ENCODE assay signal across 23 mouse cellular contexts in genomic region chr5:101111619-101112018, GRCm38 (mm10).
A peak's percentile ranks its signal among the peaks of the same experiment; 100 is the strongest.
DNase-seq lines count a peak whose midpoint lies in the region; ATAC-seq lines count a peak whose summit lies in the region.
"Had no signal": no experiment of that assay in that cellular context is flagged by ENCODE, and none has a peak within 500 bp of the region (broad histone marks: within the 10 kb centered on the region; RNA-seq: fewer than 3 reads in every experiment).

No protein-coding gene starts in this region.

- H3K9me3 ChIP-seq in heart, embryonic 16.5 days (replicated peaks; ENCODE audit: control insufficient read depth, low read length), result no peaks in the 10 kb centered on the region
- H3K9me3 ChIP-seq in midbrain, embryonic 14.5 days (ENCODE audit: control insufficient read depth, low read length), result no peaks in the 10 kb centered on the region
- H3K9me3 ChIP-seq in midbrain, embryonic 13.5 days, result no peaks in the 10 kb centered on the region
- H3K9me3 ChIP-seq: embryonic facial prominence, embryonic 12.5 days; forebrain, embryonic 15.5 days; hindbrain, embryonic 13.5 days; neural tube, embryonic 15.5 days had no signal

- H3K27me3 ChIP-seq in heart, embryonic 16.5 days (ENCODE audit: control insufficient read depth, insufficient read depth, low read length), result no peaks in the 10 kb centered on the region
- H3K27me3 ChIP-seq in midbrain, embryonic 14.5 days (ENCODE audit: control insufficient read depth, insufficient read depth, low read length), result no peaks in the 10 kb centered on the region
- no peaks in the 10 kb centered on the region for H3K27me3 ChIP-seq in midbrain, embryonic 13.5 days
- H3K27me3 ChIP-seq: embryonic facial prominence, embryonic 12.5 days; forebrain, embryonic 15.5 days; Patski had no signal

- intact Hi-C loops in heart, postnatal 36 days (cut with DNase I), result no loop called here

- no peak overlapping the region for H3K4me3 ChIP-seq in heart, embryonic 16.5 days (ENCODE audit: low read length)
- no peak overlapping the region for H3K4me3 ChIP-seq in midbrain, embryonic 14.5 days (replicated peaks; ENCODE audit: low read depth, low read length)
- H3K4me3 ChIP-seq in midbrain, embryonic 13.5 days (replicated peaks), result no peak overlapping the region
- H3K4me3 ChIP-seq: embryonic facial prominence, embryonic 12.5 days; forebrain, embryonic 15.5 days; hindbrain, embryonic 13.5 days; neural tube, embryonic 15.5 days had no signal

- no peaks in the 10 kb centered on the region for H3K36me3 ChIP-seq in heart, embryonic 16.5 days (ENCODE audit: control insufficient read depth, insufficient read depth)
- H3K36me3 ChIP-seq in midbrain, embryonic 14.5 days (ENCODE audit: control insufficient read depth, insufficient read depth, low read length), result no peaks in the 10 kb centered on the region
- H3K36me3 ChIP-seq in midbrain, embryonic 13.5 days, result no peaks in the 10 kb centered on the region
- H3K36me3 ChIP-seq: embryonic facial prominence, embryonic 12.5 days; forebrain, embryonic 15.5 days; hindbrain, embryonic 13.5 days; neural tube, embryonic 15.5 days had no signal

- no peak overlapping the region for H3K4me2 ChIP-seq in heart, embryonic 16.5 days (ENCODE audit: low read depth, low read length)
- no peak overlapping the region for H3K4me2 ChIP-seq in midbrain, embryonic 14.5 days (ENCODE audit: low read length)
- H3K4me2 ChIP-seq in midbrain, embryonic 13.5 days (replicated peaks), result no peak overlapping the region
- H3K4me2 ChIP-seq: embryonic facial prominence, embryonic 12.5 days; forebrain, embryonic 15.5 days; hindbrain, embryonic 13.5 days; liver, embryonic 11.5 days; neural tube, embryonic 15.5 days had no signal

- DNase-seq in heart, postnatal 36 days, result no peak
- DNase-seq in kidney, postnatal 10 days, result peak; percentile 11
- no peak for DNase-seq in kidney, postnatal 14 days
- peak; percentile 5 for DNase-seq in midbrain, embryonic 14.5 days
- no peak for DNase-seq in frontal cortex, adult 2 months (ENCODE audit: extremely low spot score in 1 of 2, low spot score in 1 of 2)
- DNase-seq: adrenal gland, postnatal 14 days; cerebellum, adult 11-12 months; cerebellum, adult 9-11 months; gastrocnemius, postnatal 10 days; heart, postnatal 4 days; layer of hippocampus, adult 9-11 months; lung, postnatal 14 days; retina, postnatal 1 day; right cerebral cortex, postnatal 14 days had no signal

- peak overlapping the region; percentile 15; the same call in 1 of the 2 replicates for H3K27ac ChIP-seq in heart, embryonic 16.5 days (ENCODE audit: low read length)
- H3K27ac ChIP-seq in midbrain, embryonic 14.5 days (replicated peaks; ENCODE audit: low read depth, low read length), result no peak overlapping the region
- H3K27ac ChIP-seq in midbrain, embryonic 13.5 days, result no peak overlapping the region
- H3K27ac ChIP-seq: embryonic facial prominence, embryonic 12.5 days; forebrain, embryonic 15.5 days; hindbrain, embryonic 13.5 days; neural tube, embryonic 15.5 days had no signal

- WGBS in heart, embryonic 16.5 days, result 33% methylated on average over 4 of the region's 4 CpGs
- WGBS in midbrain, embryonic 14.5 days, result 66% methylated on average over 4 of the region's 4 CpGs
- WGBS in midbrain, embryonic 13.5 days, result 62% methylated on average over 4 of the region's 4 CpGs

- H3K4me1 ChIP-seq in heart, embryonic 16.5 days (ENCODE audit: control insufficient read depth, insufficient read depth, low read length), result peaks cover 9% of the 10 kb centered on the region; the same call in 1 of the 2 replicates
- no peaks in the 10 kb centered on the region for H3K4me1 ChIP-seq in midbrain, embryonic 14.5 days (ENCODE audit: control insufficient read depth, insufficient read depth, low read length)
- no peaks in the 10 kb centered on the region for H3K4me1 ChIP-seq in midbrain, embryonic 13.5 days (replicated peaks)
- H3K4me1 ChIP-seq: embryonic facial prominence, embryonic 12.5 days; forebrain, embryonic 15.5 days; hindbrain, embryonic 13.5 days had no signal

- ATAC-seq in heart, embryonic 16.5 days (replicated peaks; ENCODE audit: extremely low read depth, insufficient read depth, low FRiP score), result no peak
- no peak for ATAC-seq in midbrain, embryonic 14.5 days (ENCODE audit: low FRiP score, low TSS enrichment)
- no peak for ATAC-seq in midbrain, embryonic 13.5 days
- ATAC-seq: forebrain, embryonic 15.5 days; intestine, embryonic 16.5 days had no signal

- H3K9ac ChIP-seq in heart, embryonic 16.5 days (ENCODE audit: low read length), result no peak overlapping the region
- H3K9ac ChIP-seq in midbrain, embryonic 14.5 days (replicated peaks; ENCODE audit: low read length), result no peak overlapping the region
- H3K9ac ChIP-seq in midbrain, embryonic 13.5 days (replicated peaks), result no peak overlapping the region
- H3K9ac ChIP-seq: embryonic facial prominence, embryonic 12.5 days; forebrain, embryonic 15.5 days; hindbrain, embryonic 13.5 days; neural tube, embryonic 15.5 days had no signal

Comparison
In these comparisons a context has a peak if more than half of its experiments do, and no peak if none do; other contexts are left out.
1. DNase-seq: peak in kidney, postnatal 10 days (single experiment) and midbrain, embryonic 14.5 days (single experiment); none in heart, postnatal 36 days (0 of 2), kidney, postnatal 14 days (single experiment) and frontal cortex, adult 2 months (0 of 2).